Mouse (Mus musculus) heart, adult 8-10 months (tissue): ENCODE results near the gene Gm20388. TPM values are rescaled to one million over a fixed set of nuclear protein-coding genes. Genes with fewer than 3 reads are reported as not detected.

ENCODE experiments used
- DNase-seq: peaks from one replicate; pipeline ENCODE4 v3.0.0; 2022; ENCODE audit warnings: low spot score
- total RNA-seq, 4 experiments: library from RNA; stranded (reverse); gene quantifications; 2 replicates each; pipeline ENCODE4 v1.2.4; 2022

The Gm20388 gene
- total RNA-seq, 4 experiments from 2014 or later: 4.2 to 6.7 TPM; not detected in 2

GRCm38 (mm10) chr8:123701952-123702587 is 3791.4 kb downstream of the Gm20388 start:
- DNase-seq: peak; percentile 83

DNA sequence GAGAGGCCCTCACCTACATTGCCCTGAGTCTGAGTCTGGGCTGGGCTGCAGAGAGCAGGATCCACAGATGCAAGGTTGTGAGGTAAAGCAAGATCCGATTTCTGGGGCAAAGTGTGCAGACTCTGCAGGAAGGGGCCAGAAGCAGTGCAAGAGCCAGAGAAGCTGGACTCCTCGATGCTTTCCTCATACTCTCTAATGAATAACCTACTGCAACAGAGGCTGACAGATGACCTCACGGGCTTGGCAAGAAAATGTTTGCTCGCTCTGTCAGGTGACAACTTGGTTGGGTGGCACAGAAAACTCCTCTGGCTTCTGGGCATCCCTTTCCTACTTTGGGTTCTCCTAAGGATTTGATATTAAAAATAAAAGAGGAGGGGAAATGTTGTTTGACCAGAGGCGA is 3794.7 kb downstream of the Gm20388 start:
- no peak for DNase-seq

DNA sequence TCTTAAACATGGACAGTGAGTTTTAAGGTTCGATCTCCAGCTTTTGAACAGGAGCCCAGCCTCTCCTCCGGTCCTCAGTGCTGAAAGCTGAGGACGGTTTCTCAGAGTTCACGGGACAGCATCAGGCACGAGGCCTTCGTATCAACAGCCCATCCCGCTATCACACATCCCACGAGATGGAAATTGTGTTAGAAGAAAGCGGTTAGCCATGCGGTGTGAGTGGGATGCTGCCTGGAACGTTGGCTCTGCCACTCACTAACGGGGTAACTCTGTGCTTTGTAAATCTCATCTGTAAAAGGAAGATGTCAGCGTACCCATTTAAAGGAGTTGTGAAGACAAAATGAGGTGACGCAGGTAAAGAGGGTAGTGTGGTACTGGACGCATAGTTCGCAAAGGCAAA is 3796.5 kb downstream of the Gm20388 start:
- no peak for DNase-seq

GRCm38 (mm10) chr8:123708729-123709128 is 3798.1 kb downstream of the Gm20388 start:
- DNase-seq: no peak

- DNase-seq: no peak
These were observed 3799.7 kb downstream of the Gm20388 start for GRCm38 (mm10) chr8:123710335-123710734.

DNA sequence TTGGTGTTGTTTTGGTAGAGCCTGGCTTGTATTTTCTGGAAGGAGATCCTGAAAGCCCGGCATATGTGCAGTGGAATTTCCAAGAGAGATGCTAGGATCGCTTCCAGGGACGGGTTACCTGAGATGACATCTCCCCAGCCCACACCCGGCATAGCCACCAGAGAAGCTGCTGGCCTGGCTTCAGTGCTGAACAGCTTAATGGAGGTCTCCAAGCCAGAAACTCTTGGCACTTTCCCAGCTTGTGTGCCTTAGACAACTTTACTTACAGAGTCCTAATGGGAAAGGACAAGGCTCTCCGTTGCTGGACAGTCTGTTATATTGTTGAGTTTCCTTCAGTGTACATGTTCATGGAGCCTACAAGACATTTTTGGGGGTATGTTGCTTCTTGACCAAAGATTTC is 3803.8 kb downstream of the Gm20388 start:
- DNase-seq: no peak

GRCm38 (mm10) chr8:123715916-123716592 is 3805.4 kb downstream of the Gm20388 start:
- peak; percentile 40 for DNase-seq

DNA sequence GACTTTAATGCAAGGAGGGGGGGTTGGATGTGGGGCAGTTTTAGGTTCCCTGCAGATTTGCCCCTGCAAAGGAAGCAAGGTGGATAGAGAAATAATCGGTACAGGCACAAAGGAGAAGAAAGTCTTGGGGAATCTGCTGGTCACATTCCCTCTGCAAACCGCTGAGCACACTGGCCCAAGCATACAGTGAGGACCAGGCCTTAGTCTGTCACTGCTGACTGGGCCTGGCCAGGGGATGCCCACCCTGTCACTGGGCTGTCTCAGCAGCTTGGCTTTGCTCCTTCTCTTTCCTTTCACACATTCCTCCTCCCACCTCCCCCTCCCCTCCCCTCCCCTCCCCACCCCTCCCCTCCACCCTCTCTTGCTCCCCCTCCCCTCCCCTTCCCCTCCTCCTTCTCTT is 3806.5 kb downstream of the Gm20388 start:
- DNase-seq: no peak

DNA sequence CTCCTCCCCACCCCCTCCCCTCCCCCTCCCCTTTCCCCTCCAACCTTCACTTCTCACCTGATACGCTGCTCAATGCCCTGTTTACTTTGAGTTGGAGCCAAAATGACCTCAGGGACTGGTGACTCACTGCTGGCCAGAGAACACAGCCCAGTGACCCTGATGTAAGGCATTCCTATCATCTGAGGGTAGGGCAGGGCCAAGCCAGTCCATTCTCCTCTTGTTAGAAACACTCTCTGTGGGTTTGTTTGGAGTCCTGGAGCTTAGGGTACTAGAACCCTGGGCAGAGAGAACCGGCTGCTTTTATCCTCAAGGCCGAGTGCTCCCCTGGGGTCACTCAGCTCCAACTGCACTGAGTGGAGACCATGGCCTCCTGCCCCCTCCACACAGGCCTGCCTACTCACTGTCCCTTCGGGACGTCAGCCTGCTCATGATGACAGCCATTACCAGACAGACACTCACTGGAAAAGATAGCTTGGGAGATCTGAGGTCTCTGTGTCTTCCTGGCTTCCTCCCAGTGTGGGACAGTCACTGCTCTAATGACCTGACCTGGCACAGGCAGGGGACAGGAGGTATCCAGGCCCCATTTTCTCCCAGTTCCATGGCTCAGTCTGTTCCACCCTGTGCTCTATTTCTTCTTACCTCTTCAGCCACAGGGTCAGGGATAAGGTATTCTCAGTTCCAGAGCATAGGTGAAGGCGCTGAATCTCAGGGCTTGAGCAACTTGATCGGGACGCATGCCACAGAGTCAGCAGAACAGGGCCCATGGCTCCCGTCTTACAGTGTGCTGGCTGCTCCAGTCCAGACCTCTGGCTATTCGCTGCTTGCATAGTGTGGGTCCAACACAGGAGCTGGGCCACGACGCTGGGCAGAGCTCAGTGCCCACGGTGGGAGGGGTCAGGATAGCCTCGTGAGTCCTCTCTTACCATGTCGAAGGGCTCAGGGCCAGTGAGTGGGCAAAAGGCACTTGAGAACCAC is 3807.2 kb downstream of the Gm20388 start:
- DNase-seq: peak; percentile 74

- DNase-seq: no peak
These were observed 3808.1 kb downstream of the Gm20388 start for GRCm38 (mm10) chr8:123718752-123719151.

GRCm38 (mm10) chr8:123719280-123719679 is 3808.6 kb downstream of the Gm20388 start:
- no peak for DNase-seq

- DNase-seq: no peak
These were observed 3809.2 kb downstream of the Gm20388 start for GRCm38 (mm10) chr8:123719811-123720210.

GRCm38 (mm10) chr8:123720471-123721001 is 3809.9 kb downstream of the Gm20388 start:
- no peak for DNase-seq

- no peak for DNase-seq
These were observed 3811.6 kb downstream of the Gm20388 start for GRCm38 (mm10) chr8:123722245-123722644.

DNA sequence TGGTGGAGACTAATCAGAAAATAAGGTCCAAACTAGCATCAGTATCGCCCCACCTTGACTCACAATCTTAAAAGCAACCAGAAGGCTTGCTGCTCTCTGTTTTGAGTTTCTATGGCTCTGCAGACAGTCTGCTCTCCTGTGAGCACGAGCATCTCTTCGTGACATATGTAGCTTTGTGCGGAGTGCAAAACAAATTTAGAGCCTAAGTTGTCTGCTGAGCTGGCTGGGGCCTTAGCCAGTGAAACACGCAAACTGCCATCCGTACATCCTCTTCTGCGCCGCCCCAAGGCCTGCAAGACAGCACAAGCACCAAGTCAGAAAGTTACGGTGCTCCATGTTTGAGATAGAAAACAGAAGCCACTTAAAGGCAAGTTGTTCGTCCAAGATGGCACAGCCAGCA is 3814.1 kb downstream of the Gm20388 start:
- no peak for DNase-seq

DNA sequence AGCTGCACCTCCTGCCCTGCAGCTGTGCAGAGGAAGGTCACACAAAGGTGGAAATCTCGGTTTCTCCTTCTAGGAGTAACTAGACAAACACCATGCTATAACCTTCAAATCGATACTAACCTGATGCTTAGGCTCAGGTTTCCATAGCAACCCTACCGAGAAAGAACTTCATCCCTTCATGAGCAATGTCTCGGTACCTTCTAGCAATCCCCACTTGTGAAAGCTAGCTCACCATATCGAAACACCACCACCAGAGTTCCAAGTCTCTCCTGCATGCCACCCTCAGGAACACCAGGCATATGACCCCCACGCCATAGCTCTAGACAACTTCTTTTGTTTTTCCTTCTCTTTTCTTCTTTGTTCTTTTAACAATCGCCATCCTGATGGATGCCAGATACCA is 3814.6 kb downstream of the Gm20388 start:
- no peak for DNase-seq

DNA sequence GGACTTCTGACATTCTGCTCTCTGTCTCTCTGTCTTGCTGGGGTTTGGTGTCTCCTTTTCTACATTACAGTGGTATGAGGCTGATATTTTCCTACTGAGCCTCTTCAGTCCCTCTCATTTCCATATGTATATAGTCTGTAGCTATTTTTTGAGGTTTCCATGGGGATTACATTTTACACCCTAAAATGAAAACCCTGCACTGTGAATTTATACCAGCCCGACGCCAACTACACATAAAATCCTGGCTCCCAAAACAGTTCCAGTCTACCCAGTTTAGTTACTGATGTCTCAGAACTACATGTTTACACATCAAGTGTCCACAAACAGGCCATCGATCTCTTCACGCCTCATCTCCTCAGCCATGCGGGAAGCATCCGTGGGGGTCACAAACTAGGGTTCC is 3816.1 kb downstream of the Gm20388 start:
- DNase-seq: no peak

DNA sequence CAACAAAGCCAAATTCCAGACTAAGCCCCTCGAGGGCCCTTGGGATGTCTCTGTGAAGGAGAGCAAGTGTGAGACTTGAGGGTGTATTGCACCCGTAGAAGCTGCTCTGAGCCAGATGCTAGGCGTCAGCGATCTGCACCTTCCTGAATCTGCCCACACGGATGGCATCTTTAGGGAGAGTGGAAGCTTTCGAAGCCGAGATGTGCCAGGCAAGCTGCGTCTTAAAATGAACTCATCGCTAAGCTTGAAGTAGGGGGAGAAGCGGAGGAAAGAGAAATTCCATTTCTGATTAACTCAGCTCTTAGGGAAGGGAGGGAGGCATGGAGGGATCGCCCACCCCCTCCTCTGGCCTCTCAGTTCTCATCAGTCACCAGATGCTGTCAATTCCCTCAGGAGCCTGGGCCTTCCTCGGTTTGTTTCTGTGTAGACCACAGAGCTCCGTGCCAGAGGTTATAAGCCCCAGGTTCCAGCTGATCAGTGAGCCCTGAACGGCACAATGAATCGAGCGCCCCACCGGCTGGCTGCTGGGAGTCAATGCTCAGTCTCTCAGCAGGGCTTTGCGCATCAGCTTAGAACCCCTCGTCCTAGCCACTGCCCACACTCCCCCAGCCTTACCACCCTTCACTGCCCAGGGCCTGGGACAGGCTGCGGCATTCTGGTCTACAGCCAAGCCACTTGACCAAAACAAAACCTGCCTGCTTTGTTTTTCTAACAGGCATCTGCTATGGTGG is 3818.6 kb downstream of the Gm20388 start:
- peak; percentile 9 for DNase-seq

DNA sequence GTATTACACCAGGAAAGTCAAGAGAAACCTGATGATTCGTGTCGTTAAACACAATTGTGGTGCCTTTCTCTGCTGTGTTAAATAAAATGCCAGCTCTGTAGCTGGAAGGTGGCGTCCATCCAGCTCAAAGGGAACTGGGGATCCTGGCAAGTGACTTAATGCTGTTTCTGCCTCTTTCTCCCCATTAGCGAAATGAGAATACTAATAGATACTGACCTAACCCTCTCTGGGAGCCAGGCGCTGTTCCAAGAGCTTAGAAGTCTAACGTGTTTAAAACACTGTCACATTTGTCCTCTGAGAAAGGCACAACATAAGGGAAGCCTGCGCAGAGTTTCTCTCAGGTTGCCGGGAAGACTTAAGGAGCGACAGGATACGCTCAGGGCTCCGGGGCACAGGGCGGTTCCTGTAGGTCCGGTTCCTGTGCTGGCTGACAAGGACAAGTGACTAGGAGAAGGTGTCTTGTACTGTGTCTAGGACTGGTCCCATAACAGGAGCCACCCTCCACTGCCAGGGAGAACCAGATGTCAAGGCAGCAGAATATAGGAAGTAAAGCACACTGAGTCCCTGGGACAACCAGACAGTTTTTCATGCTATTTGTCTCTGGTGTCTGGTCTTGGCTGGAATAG is 3819.3 kb downstream of the Gm20388 start:
- DNase-seq: no peak

- no peak for DNase-seq
These were observed 3821.7 kb downstream of the Gm20388 start for GRCm38 (mm10) chr8:123732332-123732731.

- DNase-seq: no peak
These were observed 3823.8 kb downstream of the Gm20388 start for GRCm38 (mm10) chr8:123734486-123734885.
